Mouse (Mus musculus) bone marrow macrophage, adult 2 months (primary cell): ENCODE results near the gene Rex1bd.

ENCODE experiments used
- CTCF ChIP-seq: IDR thresholded peaks from 2 replicates; pipeline ENCODE4 v1.5.1; 2012; ENCODE audit warnings: low read depth, mild to moderate bottlenecking, low read length, moderate library complexity
- POLR2A ChIP-seq: IDR thresholded peaks from 2 replicates; pipeline ENCODE4 v1.6.1; 2012; ENCODE audit warnings: mild to moderate bottlenecking, low read depth, low read length, borderline replicate concordance

GRCm38 (mm10) chr8:70527512-70528181 is 21.1 kb upstream of the Rex1bd start, which contains the start of the genes Fkbp8 and Kxd1:
- TF ChIP-seq CTCF (no peak), POLR2A (no peak)
